Mouse (Mus musculus): ENCODE measurements around the gene Bloc1s2. TPM values are rescaled to one million over a fixed set of nuclear protein-coding genes. Genes with fewer than 3 reads are reported as not detected.

The Bloc1s2 gene
- total and polyA plus RNA-seq, 3 experiments: 151 to 193 TPM; not detected in 1

- Histone ChIP-seq H3K4me1 (ENCODE audit: control insufficient read depth in 1 of 2, insufficient read depth in 2 of 2, low read length in 2 of 2) (peaks cover 12 to 36% of the 10 kb centered on the region in 2 experiments), H3K4me3 (ENCODE audit: control insufficient read depth in 1 of 2, insufficient read depth in 1 of 2, low read depth in 2 of 2, low read length in 2 of 2) (peak overlapping the region in 1 of 2 experiments; percentile 26; a peak in 2 of 4 replicates), H3K9me3 (replicated peaks; ENCODE audit: insufficient read depth, low read length) (no peaks in the 10 kb centered on the region), H3K27ac (ENCODE audit: control insufficient read depth, low read depth, low read length) (peak overlapping the region; percentile 74), H3K36me3 (ENCODE audit: control insufficient read depth in 1 of 2, insufficient read depth in 2 of 2, low read length in 2 of 2) (peaks cover 19 to 36% of the 10 kb centered on the region in 2 experiments), H3K9ac (ENCODE audit: control insufficient read depth, low read depth, low read length, poor library complexity, severe bottlenecking) (peak overlapping the region; percentile 83), H3K79me2 (ENCODE audit: control insufficient read depth, insufficient read depth, low read length, poor library complexity) (peaks cover 24% of the 10 kb centered on the region), H3K27me3 (ENCODE audit: control insufficient read depth in 1 of 2, insufficient read depth in 2 of 2, low read length in 2 of 2) (peaks cover 0 to 2% of the 10 kb centered on the region in 2 experiments; a peak in 2 of 4 replicates)
- peak; percentile 94 for DNase-seq (ENCODE audit: low read depth, low spot score)
- TF ChIP-seq HCFC1 (IDR thresholded peaks at IDR 0.05; ENCODE audit: low read depth, low read length): peak; percentile 40; the same call in 1 of the 2 replicates
- peak; percentile 99 for TF ChIP-seq MYB (IDR thresholded peaks at IDR 0.05; ENCODE audit: low read depth, low read length)
- no peak for TF ChIP-seq ZC3H11A (IDR thresholded peaks at IDR 0.05; ENCODE audit: low read depth, low read length)
- TF ChIP-seq E2F4 (IDR thresholded peaks at IDR 0.05; ENCODE audit: borderline replicate concordance, low read depth, low read length): no peak
- no peak for TF ChIP-seq CHD2 (IDR thresholded peaks at IDR 0.05; ENCODE audit: low read length)
- peak; percentile 93 to 95 for TF ChIP-seq EP300 (IDR thresholded peaks at IDR 0.05; ENCODE audit: low read depth in 1 of 2, low read length in 2 of 2)
- peak; percentile 77; the same call in 1 of the 2 replicates for TF ChIP-seq MYC (IDR thresholded peaks at IDR 0.05; ENCODE audit: low read depth, low read length)
- peak; percentile 99 for TF ChIP-seq ETS1 (IDR thresholded peaks at IDR 0.05; ENCODE audit: low read depth, low read length)
- no peak for TF ChIP-seq RAD21 (IDR thresholded peaks at IDR 0.05; ENCODE audit: low read depth, low read length)
- TF ChIP-seq SIN3A (IDR thresholded peaks at IDR 0.05; ENCODE audit: low read length): peak; percentile 98
- TF ChIP-seq ZMIZ1 (IDR thresholded peaks at IDR 0.05; ENCODE audit: low read depth, low read length): no peak
- TF ChIP-seq TAL1 (IDR thresholded peaks at IDR 0.05; ENCODE audit: low read length): peak; percentile 64
- TF ChIP-seq CTCF (IDR thresholded peaks at IDR 0.05 in 2 of 3, conservative IDR thresholded peaks at IDR 0.05 in 1 of 3; ENCODE audit: control insufficient read depth in 1 of 3, insufficient read depth in 1 of 3, low read depth in 2 of 3, low read length in 3 of 3, poor library complexity in 1 of 3, severe bottlenecking in 1 of 3): no peak
- TF ChIP-seq NRF1 (IDR thresholded peaks at IDR 0.05; ENCODE audit: insufficient read depth, low read depth, low read length, poor library complexity, severe bottlenecking): no peak
- TF ChIP-seq USF1 (IDR thresholded peaks at IDR 0.05; ENCODE audit: low read depth, low read length): no peak
- TF ChIP-seq SMC3 (IDR thresholded peaks at IDR 0.05; ENCODE audit: low read depth, low read length): no peak
- no peak for TF ChIP-seq ELF1 (IDR thresholded peaks at IDR 0.05; ENCODE audit: low read depth, low read length)
- TF ChIP-seq GATA1 (IDR thresholded peaks at IDR 0.05; ENCODE audit: low read depth, low read length): peak; percentile 85
- no peak for TF ChIP-seq POLR2AphosphoS5 (IDR thresholded peaks at IDR 0.05; ENCODE audit: borderline replicate concordance, low read depth, low read length)
- no peak for TF ChIP-seq UBTF (IDR thresholded peaks at IDR 0.05; ENCODE audit: borderline replicate concordance, insufficient read depth, low read depth, low read length)
- no peak for TF ChIP-seq ZKSCAN1 (IDR thresholded peaks at IDR 0.05; ENCODE audit: low read depth, low read length)
- peak; percentile 58; the same call in 1 of the 2 replicates for TF ChIP-seq MAX (IDR thresholded peaks at IDR 0.05; ENCODE audit: low read length)
- TF ChIP-seq MAFK (IDR thresholded peaks at IDR 0.05; ENCODE audit: borderline replicate concordance, low read depth, low read length): no peak
- no peak for TF ChIP-seq MEF2A (IDR thresholded peaks at IDR 0.05; ENCODE audit: extremely low read depth, insufficient replicate concordance, low read depth, low read length, poor library complexity, severe bottlenecking)
- peak; percentile 90 for TF ChIP-seq RCOR1 (IDR thresholded peaks at IDR 0.05; ENCODE audit: low read depth, low read length)
- TF ChIP-seq JUND (IDR thresholded peaks at IDR 0.05; ENCODE audit: low read depth, low read length): no peak
- TF ChIP-seq BHLHE40 (IDR thresholded peaks at IDR 0.05; ENCODE audit: borderline replicate concordance, low read depth, low read length): no peak
- TF ChIP-seq POLR2AphosphoS2 (IDR thresholded peaks at IDR 0.05; ENCODE audit: low read length): no peak
- peak; percentile 75 for TF ChIP-seq TCF12 (IDR thresholded peaks at IDR 0.05; ENCODE audit: low read depth, low read length)
- no peak for TF ChIP-seq USF2 (IDR thresholded peaks at IDR 0.05; ENCODE audit: borderline replicate concordance in 1 of 2, insufficient read depth in 1 of 2, low read depth in 1 of 2, low read length in 2 of 2)
- no peak for TF ChIP-seq KAT2A (conservative IDR thresholded peaks at IDR 0.05; ENCODE audit: low read depth, low read length)
- TF ChIP-seq TBP (IDR thresholded peaks at IDR 0.05; ENCODE audit: low read depth, low read length): 0 out of 2 replicates have a peak, but pooled peaks have one; percentile 47
- TF ChIP-seq GABPA (IDR thresholded peaks at IDR 0.05; ENCODE audit: low read depth, low read length): no peak
- TF ChIP-seq POLR2A (IDR thresholded peaks at IDR 0.05; ENCODE audit: control insufficient read depth in 1 of 2, insufficient read depth in 1 of 2, low read depth in 1 of 2, low read length in 2 of 2, poor library complexity in 1 of 2): no peak
- TF ChIP-seq NELFE (IDR thresholded peaks at IDR 0.05; ENCODE audit: low read depth, low read length): no peak
- no peak for TF ChIP-seq MAZ (IDR thresholded peaks at IDR 0.05; ENCODE audit: low read depth, low read length)
- TF ChIP-seq MXI1 (IDR thresholded peaks at IDR 0.05; ENCODE audit: low read depth, low read length): peak; percentile 75
- no peak for TF ChIP-seq CHD1 (IDR thresholded peaks at IDR 0.05; ENCODE audit: low read depth, low read length)
Measured at GRCm38 (mm10) chr19:44144366-44144765, 1.9 kb downstream of the Bloc1s2 start.

Measured in MEL (cell line).